In genomic region chr7:143748041-143748868, GRCm38 (mm10) we compare ENCODE assay signal across 7 mouse cellular contexts. TPM values are rescaled to one million over a fixed set of nuclear protein-coding genes. Genes with fewer than 3 reads are reported as not detected.
DNase-seq lines count a peak whose midpoint lies in the region; ATAC-seq lines count a peak whose summit lies in the region.

No protein-coding gene starts in this region.

- H3K27me3 ChIP-seq in intestine, embryonic 16.5 days (replicated peaks; ENCODE audit: control insufficient read depth, insufficient read depth, low read length), result no peaks in the 10 kb centered on the region
- H3K27me3 ChIP-seq in midbrain, embryonic 13.5 days, result no peaks in the 10 kb centered on the region

- H3K4me2 ChIP-seq in intestine, embryonic 16.5 days (ENCODE audit: low read depth, low read length), result peak overlapping the region; percentile 44
- H3K4me2 ChIP-seq in midbrain, embryonic 13.5 days (replicated peaks), result peak overlapping the region; percentile 47

- H3K36me3 ChIP-seq in intestine, embryonic 16.5 days (ENCODE audit: control insufficient read depth, insufficient read depth, low read length), result no peaks in the 10 kb centered on the region
- H3K36me3 ChIP-seq in midbrain, embryonic 13.5 days, result no peaks in the 10 kb centered on the region

- 0 out of 2 replicates have a peak, but pooled peaks cover 5% of the 10 kb centered on the region for H3K4me1 ChIP-seq in intestine, embryonic 16.5 days (ENCODE audit: control insufficient read depth, insufficient read depth, low read length)
- H3K4me1 ChIP-seq in midbrain, embryonic 13.5 days (replicated peaks), result peaks cover 9% of the 10 kb centered on the region; the same call in 1 of the 2 replicates

- peak; percentile 73 for ATAC-seq in intestine, embryonic 16.5 days
- ATAC-seq in midbrain, embryonic 13.5 days, result peak; percentile 90

- 3% methylated on average over 16 of the region's 16 CpGs for WGBS in intestine, embryonic 16.5 days
- WGBS in midbrain, embryonic 13.5 days, result 4% methylated on average over 16 of the region's 16 CpGs

- H3K4me3 ChIP-seq in intestine, embryonic 16.5 days (ENCODE audit: low read length), result peak overlapping the region; percentile 24
- H3K4me3 ChIP-seq in midbrain, embryonic 13.5 days (replicated peaks), result peak overlapping the region; percentile 23; the same call in 1 of the 2 replicates

- peak; percentile 86 to 95 for DNase-seq in adrenal gland, adult (ENCODE audit: inconsistent age in 2 of 2, low spot score in 1 of 2)
- peak; percentile 90 for DNase-seq in embryo, embryonic 11 days
- peak; percentile 77 to 85 for DNase-seq in gastrocnemius, postnatal 4 days (ENCODE audit: low spot score in 2 of 2)
- peak; percentile 86 to 94 for DNase-seq in left cerebral cortex, postnatal 25 days (ENCODE audit: low spot score in 2 of 2)
- peak; percentile 32 for DNase-seq in spleen, adult 12 weeks (ENCODE audit: low spot score)

- H3K9ac ChIP-seq in intestine, embryonic 16.5 days (ENCODE audit: low read depth, low read length), result peak overlapping the region; percentile 53
- peak overlapping the region; percentile 36; the same call in 1 of the 2 replicates for H3K9ac ChIP-seq in midbrain, embryonic 13.5 days (replicated peaks)

- H3K27ac ChIP-seq in intestine, embryonic 16.5 days (ENCODE audit: low read length), result no peak overlapping the region
- peak overlapping the region; percentile 65 for H3K27ac ChIP-seq in midbrain, embryonic 13.5 days

- H3K9me3 ChIP-seq in intestine, embryonic 16.5 days (ENCODE audit: control insufficient read depth, low read length), result no peaks in the 10 kb centered on the region
- no peaks in the 10 kb centered on the region for H3K9me3 ChIP-seq in midbrain, embryonic 13.5 days

- intact Hi-C loops in left cerebral cortex, postnatal 25 days (cut with DNase I), result loop anchor here (1.0 kb wide), 1 partner anchor 42 kb away; no protein-coding TSS in a partner anchor

RNA-seq across cellular contexts. Expression of gene Osbpl5, which starts 8.5 kb away (rescaled TPM):
- total RNA-seq in gastrocnemius, postnatal 4 days (2021), result 10 to 100 TPM; 57.0 to 58.7 TPM
- polyA plus RNA-seq in intestine, embryonic 16.5 days (2015; fragmentation: Nextera tagmentation; extraction: Ambion mirVana), result 26.4 and 29.0 TPM in 2 replicates
- 10 to 100 TPM; 28.7 to 36.8 TPM for total RNA-seq in left cerebral cortex, postnatal 25 days (2021)
- polyA plus RNA-seq in midbrain, embryonic 13.5 days (2015; fragmentation: Nextera tagmentation; extraction: Ambion mirVana), result 27.0 and 27.3 TPM in 2 replicates

RNA-seq across cellular contexts. Expression of gene Mrgprg, which starts 18.5 kb away (rescaled TPM):
- not detected for total RNA-seq in gastrocnemius, postnatal 4 days (2021)
- not detected in 2 replicates for polyA plus RNA-seq in intestine, embryonic 16.5 days (2015; fragmentation: Nextera tagmentation; extraction: Ambion mirVana)
- not detected for total RNA-seq in left cerebral cortex, postnatal 25 days (2021)
- polyA plus RNA-seq in midbrain, embryonic 13.5 days (2015; fragmentation: Nextera tagmentation; extraction: Ambion mirVana), result not detected in 2 replicates

RNA-seq across cellular contexts. Expression of gene Mrgpre, which starts 36.0 kb away (rescaled TPM):
- total RNA-seq in gastrocnemius, postnatal 4 days (2021), result 1 to 10 TPM; 1.7 to 2.7 TPM
- 1.4 and 1.5 TPM in 2 replicates for polyA plus RNA-seq in intestine, embryonic 16.5 days (2015; fragmentation: Nextera tagmentation; extraction: Ambion mirVana)
- total RNA-seq in left cerebral cortex, postnatal 25 days (2021), result 1 to 10 TPM; 7.1 to 7.6 TPM
- polyA plus RNA-seq in midbrain, embryonic 13.5 days (2015; fragmentation: Nextera tagmentation; extraction: Ambion mirVana), result 3.8 and 4.7 TPM in 2 replicates

Comparison
In these comparisons a context has a peak if more than half of its experiments do, and no peak if none do; other contexts are left out.
1. DNase-seq: peak in every context shown above with its lines; median percentile 90 in adrenal gland, adult; 90 in embryo, embryonic 11 days; 90 in left cerebral cortex, postnatal 25 days; 81 in gastrocnemius, postnatal 4 days; 32 in spleen, adult 12 weeks.